Mouse (Mus musculus) CD4-positive helper T cell, adult 2 months (primary cell): Measurements from ENCODE around the gene Dmrtc2.
"Not testable (repeated sequence)": the region's sequence is repeated elsewhere in the genome, so short reads cannot be mapped to it uniquely, and the experiment has no call there.

ENCODE experiments used
- DNase-seq: peaks from one replicate; pipeline ENCODE4 v3.0.0-alpha.2; 2012; ENCODE audit warnings: low read depth, missing footprints, low spot score

Gene Dmrtc2

DNA sequence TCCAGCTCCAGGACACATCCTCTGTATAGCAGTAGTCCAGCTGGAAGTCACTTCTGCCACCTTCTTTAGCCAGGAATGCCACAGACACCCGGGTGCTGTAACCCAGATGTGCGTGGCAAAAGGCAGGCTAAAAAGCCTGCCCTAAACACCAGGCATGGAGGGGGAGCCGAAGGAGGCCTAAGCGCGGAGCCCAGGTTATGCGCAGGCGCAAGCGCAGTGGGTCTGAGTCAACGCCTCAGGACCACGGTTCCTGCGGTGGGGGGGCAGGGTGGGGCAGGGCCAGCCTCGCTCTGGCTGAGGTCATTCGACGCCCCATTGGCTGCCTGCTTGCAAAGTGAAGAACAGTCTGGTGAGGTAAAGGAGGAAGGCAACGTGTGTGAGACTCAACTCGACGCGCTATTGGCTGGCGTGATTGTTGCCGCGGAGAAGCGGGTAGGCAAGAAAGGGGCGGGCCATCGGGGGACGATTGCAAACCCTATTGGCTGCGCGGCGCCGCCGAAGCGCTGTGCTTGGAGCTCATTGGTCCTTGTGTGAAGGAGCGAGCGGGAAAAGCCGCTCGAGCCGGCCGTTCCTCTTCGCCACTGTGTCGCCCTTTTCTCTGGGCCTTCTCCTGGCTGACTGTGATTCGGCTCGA is at the start of gene Dmrtc2, which contains the start of gene Lypd4:
Gene Dmrtc2, plus strand, starts transcription at position 526 of the 634 bp plus-strand sequence.
Gene Lypd4, minus strand, starts transcription at position 410 of the 634 bp plus-strand sequence.
- DNase-seq: no peak

DNA sequence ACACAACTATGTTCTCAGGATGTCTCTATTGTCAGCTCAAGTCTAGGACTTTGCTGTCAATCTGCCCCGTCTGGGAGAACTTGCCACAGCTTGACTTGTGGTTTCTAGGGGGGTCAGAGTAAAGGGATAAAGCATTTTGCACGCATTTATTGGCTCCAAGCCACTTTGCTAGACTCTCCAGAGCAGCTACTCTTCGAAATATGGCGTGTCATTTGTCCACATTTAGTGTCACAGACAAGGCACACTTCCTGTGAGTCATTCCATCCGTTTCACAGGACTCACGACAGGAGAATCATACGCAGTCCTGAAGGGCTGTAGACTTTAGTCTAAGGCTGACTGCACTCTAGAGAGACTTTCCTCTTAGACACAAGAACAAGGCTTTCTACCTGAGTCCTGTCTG is 45.4 kb upstream of the Dmrtc2 start:
- no peak for DNase-seq

DNA sequence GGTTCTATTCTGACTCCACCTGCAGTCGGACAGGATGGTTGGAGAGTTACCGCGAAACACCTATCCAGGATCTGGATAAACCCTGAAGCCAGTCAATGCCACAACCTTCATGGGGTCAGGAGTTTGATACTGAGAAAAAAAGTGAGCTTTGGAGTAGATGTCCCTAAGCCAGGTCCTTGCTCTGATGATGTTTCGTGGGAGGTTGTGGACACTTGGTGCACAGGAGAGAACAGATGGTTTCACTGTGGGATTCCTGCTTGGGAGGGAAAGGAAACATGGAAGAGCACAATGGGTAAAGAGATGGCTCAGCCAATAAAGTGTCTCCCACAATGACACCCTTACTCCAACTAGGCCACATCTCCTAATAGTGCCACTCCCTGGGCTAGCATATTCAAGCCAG is 42.7 kb upstream of the Dmrtc2 start:
- no peak for DNase-seq

DNA sequence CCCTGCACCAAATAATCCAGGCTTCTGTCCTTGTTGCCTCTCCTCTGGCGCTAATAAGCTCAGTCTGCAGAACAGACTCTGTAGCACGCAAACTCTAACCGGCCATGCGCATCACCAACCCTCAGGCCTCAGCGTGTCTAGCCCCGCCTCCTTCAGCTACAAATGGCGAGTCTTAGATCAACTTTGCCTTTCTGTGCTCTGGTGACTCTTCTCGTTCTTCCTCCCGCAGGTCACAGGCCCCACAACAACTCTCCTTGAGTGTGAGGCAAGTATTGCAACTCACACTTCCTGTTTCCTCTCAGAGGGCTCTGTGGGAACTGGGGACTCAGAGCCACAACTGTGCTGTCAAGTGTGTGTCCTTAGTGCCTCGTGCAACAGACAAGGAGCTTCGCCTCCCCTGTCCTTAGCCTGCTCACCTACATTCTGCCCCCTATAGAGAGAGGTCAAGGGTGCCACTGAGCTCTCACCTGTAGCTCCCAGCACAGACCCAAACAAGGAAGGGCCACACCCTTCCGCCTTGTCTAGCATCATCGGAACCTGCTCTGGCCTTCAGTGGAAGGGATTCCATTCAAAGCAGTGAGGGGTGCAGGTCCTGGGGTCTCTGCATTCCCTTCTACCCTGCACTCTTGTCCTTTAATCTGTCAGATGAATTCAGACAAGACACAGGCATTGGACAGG is 31.0 kb upstream of the Dmrtc2 start:
- DNase-seq: peak; percentile 32

DNA sequence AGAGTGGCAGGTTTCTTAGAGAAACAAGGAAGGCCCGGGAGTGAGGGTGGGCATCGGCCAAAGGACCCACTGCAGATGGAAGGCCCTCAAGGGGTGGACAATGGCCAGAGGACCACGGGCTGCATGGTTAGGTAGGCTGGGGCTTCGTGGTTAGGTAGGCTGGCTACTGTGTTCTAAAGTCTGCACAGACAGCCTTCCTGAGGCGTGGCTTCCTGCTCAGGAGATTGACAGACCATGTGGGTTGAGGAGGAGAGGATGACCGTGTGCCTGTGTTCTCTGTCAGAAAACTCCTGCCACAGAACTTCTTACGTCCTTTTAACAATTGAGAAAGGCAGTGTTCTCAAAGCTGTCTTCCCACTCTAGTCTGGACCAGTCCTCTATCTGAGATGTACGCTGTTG is 30.4 kb upstream of the Dmrtc2 start:
- DNase-seq: peak; percentile 29

DNA sequence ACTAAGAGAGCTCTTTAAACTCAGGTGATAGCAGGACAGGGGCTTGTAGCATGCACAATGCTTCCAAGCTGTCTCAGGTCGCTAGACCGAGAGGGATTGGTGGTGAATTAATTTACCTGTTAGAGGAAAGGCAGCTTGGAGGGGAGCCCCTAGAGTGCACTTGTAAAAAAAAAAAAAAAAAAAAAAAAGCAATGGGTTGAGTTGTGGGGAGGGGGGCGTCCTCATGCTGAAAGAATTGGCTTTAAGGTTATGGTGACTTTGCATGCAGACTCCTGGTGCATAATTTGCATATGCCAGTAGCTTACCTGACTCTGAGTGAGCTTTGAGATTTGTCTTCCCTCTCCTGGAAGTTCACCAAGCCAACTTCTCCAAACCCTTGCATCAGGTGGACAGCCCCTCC is 29.5 kb upstream of the Dmrtc2 start:
- no peak for DNase-seq

DNA sequence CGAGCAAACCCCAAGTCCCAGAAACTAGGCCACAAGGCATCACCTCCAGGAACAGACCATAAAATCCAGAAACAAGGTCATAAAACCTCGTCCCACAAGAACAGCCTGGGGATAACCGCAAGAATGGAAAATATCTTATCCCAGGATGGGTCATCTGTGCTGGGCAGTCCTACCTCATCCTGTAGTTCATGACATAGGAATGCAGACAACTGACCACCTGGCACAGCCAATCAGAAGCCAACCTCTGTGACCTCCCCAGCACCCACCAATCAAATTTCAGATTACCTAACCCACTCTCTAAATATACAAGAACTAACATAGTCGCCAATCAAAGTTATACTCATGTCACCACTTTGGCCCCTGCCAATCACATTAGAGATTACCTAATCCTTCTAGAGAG is 28.8 kb upstream of the Dmrtc2 start:
- DNase-seq: no peak

DNA sequence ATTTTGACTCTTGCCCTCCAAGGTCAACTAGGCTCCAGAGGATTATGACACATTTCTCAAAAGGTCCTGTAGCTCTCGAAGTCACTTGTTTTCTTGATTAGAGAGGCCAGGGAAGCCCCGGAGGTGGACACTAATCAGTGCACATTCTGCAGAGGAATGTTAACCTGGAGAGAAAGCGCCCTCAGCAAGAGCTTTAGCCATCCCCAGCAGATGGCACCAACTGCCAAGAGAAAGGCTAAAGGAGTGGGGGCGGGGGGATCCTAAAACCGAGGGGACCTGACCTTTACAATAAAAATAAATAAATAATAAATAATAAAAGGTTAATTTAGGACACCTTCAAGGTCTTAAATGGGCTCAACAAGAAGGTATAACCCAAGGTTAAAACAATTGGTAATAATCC is 25.7 kb upstream of the Dmrtc2 start:
- no peak for DNase-seq

DNA sequence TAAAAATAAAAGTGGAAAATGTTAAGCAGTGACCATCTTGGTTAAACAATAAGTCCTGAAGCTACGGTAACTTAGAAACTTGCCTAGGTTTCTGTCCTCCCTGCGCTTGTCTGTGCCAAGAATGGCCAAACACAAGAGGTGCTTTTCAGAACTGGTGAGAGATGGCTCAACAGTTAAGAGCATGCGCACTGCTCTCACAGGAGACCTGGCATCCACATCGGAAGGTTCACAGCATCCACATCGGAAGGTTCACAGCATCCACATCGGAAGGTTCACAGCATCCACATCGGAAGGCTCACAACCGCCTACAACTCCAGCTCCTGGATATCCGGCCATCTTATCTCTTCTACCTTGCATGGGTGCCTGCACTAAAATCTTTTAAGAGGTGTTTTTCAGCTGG is 24.7 kb upstream of the Dmrtc2 start:
- no peak for DNase-seq

DNA sequence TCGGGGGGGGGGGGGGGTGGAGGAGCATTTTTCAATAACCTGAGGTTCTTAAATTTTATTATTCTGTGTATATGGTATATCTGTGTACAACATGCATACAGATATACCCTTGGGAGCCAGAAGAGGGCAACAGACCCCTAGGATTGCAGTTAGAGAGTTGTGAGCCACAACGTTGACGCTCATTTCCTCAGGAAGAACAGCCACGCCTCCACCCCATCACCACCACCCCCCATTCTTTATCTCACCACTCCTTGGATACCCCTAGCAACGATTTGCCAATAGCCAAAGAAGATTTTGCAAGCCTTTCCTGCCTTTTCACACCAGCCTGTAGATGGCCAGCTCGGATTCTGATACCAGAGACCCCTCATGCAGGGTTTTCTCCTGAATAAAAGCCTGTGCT is 24.1 kb upstream of the Dmrtc2 start:
- DNase-seq: peak; percentile 64

DNA sequence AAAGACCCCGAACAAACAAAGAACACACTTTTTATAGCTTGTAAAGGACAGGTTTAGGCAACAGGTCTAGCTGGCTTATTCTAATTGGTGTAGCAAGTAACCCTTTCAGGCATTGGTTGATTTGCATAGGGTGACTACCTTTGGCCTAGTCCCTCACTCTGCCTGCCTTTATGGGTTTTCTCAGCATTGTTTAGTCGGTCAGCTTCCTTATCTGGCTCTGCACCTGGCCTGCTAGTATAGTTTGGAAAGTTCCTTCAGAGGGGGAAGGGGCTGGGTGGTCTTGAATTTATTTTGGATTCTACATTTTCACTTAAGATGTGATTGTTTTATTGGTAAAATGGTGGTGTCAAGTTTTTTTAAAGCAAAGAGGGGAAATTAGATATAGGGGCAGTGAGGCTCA is 23.3 kb upstream of the Dmrtc2 start:
- not testable (repeated sequence) for DNase-seq

DNA sequence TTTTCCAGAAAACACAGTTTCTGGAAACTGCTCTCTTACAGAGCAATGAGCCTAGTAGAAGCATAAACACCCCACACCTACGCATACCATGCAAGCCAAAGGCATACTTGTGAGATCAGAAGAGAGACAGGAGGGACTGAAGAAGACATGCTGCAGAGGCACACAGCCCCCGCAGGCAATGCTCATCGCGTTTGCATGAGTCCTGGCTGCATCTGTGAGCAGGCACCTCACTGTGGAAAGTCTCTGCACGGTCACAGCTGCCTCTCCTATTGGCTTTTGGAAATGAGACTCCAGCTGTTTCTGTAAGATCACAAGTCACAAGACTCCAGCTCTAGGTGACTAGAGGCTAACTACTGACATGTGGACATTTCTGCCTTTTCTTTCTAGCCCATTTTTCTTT is 19.7 kb upstream of the Dmrtc2 start:
- peak; percentile 14 for DNase-seq

DNA sequence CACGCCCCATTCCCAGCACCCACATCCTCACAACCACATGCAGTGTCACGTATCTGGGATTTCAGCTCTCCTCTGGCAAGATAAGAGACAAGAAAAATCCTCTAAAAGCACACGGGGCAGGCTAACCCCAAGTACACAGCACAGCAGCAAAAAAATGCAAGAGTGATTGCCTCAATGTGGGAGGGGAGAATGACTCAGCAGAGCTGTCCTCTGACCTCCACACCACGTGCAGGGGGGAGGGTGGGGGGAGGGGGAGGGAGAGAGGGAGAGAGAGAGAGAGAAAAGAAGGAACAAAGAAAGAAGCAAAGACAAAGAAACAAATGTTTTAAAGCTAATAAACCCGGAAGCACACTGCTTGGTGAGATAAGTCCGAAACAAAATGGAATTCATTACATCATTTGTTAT is 19.0 kb upstream of the Dmrtc2 start:
- DNase-seq: no peak

DNA sequence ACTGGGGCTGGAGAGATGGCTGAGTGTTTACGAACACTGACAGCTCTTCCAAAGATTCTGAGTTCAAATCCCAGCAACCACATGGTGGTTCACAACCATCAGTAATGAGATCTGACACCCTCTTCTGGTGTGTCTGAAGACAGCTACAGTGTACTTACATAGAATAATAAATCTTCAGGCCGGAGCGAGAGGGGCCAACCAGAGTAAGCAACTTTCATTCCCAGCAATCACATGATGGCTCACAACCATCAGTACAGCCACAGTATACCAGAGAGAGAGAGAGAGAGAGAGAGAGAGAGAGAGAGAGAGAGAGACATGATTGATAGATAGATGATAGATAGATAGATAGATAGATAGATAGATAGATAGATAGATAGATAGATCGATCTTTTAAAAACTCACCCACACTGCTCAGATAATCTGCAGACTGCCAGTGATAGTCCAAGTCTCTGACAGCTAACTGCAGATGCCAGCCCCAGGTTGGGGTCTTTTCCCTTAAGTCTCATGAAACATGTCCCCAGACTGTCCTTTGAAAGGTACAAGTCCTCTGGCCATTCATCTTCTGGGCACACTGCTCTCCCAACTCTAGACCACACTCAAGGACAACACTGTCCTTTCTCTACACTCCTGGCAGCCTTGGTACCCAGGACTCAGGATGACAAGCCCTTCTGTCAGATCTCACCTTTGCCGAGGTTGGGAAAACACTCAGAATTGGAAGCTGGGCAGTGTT is 18.1 kb upstream of the Dmrtc2 start:
- DNase-seq: no peak

DNA sequence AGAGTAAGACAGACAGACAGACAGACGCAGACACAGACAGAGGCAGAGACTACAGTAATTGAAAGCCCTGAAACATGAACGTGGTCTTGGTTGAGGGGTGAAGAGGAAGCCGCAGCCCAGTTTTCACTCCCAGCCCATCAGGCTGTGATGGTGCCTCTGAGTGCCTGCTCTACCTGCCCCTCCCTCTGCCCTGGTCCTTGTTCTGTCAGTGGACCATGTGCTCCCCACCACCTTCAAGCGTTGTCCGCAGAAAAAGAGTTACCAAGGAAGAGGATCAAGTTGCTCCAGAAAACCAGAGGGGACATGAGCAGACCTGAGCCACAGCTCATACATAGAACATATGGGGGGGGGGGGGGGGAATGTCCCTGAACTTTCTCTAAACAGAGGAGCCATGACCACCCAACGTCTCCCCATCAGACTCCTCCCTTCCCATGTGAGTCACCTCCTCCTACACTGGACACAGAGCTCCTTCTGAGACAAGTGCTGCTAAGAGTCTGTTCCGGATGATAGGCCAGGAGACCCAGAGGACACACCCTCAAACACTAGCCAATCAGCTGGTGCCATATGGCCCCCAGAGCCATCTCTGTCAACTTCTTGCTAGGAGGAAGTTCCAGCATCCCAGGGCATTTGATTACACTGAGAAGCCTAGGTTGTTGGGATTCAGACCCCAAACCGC is 17.2 kb upstream of the Dmrtc2 start:
- DNase-seq: no peak

DNA sequence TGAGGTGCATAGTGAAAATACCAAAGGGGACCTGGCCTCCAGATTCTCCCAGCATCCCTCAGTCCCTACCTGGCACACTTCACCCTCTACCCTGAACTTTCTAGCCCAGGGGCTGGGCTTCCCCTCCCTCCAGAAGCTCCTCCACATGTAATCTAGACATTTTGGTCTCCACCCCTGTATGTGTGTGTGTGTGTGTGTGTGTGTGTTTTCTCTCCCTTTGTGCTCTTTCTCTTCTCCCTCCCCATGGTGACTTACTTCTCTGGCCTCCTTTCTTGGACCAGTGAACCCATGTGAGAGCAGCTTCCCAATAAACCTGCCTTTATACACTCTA is 16.7 kb upstream of the Dmrtc2 start:
- DNase-seq: no peak

DNA sequence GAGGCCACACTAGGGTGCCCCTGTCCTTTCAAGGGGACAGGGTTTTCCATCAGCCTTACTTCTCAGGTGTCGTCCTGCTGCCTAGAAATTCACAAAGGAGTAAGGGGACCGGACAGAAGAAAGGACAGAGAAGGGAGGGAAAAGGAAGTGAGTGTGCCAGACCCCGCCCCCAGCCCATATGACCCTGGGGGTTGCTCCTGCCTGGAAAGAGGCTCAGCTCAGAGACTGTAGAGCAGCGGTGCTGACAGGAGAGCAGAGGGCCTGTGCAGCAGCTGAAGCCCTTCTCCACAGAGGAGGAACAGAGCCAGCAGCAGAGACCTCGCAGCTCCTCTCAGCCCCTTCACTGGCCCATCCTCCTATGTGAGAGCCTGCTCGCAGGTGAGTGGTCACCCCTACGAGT is 16.2 kb upstream of the Dmrtc2 start:
- DNase-seq: no peak

DNA sequence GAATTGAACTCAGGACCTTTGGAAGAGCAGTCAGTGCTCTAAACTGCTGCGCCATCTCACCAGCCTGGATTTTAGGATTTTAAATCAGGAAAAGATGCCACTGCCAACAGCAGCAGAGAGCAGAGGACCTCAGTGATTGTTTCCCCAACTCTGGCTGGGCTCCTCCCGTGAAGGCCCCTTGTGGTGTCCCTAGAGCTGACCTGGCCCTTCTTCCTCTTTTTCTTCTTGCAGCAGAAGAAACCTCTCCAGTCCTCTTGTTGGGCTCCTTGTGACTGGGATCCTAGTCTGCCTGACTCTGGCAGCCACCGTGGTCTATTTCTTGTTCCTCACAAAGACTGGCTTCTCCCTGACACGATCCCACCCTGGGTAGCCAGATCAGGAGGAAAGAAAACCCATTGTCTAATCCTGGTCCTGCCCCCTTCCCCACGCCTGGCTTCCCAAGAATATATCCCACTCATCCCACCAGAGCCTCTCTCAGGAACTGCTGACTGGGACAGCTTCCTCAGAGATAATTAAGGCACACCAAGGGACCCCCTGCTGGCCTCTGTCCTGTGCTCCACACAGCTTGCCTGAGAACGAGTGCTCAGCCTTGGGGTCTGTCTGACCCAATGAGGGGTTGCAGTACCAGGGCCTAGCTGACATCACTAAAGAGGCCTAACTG is 13.3 kb upstream of the Dmrtc2 start:
- DNase-seq: no peak

DNA sequence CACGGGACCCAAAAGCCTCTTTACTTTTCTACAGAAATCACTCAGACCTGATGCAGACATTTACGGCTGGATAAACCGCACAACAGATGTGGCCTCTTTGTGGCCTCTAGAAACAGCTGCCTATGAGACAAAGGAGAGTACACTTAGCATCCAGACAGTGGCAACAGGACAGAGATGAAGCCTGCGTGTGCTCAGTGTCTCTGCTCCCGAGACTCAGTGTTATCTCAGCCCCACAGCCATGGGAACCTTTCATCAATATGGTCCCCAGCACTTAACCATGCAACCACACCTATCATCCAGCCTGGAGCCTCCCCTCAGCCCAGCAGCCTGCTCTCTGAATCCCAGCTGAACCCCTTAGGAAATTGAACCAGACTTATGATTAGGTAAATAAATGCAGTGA is 10.6 kb upstream of the Dmrtc2 start:
- no peak for DNase-seq

DNA sequence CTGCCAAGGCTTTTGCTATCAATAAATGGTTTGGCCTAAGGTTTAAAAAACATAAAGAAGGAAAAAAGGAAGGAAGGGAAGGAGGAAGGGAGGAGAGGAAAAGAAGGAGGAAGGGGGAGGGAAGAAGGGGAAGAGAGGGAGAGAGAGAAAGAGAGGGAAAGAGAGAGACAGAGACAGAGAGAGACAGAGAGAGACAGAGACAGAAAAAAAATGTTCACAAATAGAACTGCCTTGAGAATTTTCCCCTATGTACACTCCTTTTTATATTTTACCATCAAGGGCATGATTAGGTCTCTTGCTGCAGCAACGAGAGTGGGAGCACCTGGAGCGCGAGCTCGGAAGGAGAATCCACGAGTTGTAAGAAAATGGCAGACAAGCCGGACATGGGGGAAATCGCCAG is 7.9 kb upstream of the Dmrtc2 start, which contains the start of gene Gm9844:
Gene Gm9844, plus strand, starts transcription at position 301 of the 400 bp plus-strand sequence.
- DNase-seq: no peak

DNA sequence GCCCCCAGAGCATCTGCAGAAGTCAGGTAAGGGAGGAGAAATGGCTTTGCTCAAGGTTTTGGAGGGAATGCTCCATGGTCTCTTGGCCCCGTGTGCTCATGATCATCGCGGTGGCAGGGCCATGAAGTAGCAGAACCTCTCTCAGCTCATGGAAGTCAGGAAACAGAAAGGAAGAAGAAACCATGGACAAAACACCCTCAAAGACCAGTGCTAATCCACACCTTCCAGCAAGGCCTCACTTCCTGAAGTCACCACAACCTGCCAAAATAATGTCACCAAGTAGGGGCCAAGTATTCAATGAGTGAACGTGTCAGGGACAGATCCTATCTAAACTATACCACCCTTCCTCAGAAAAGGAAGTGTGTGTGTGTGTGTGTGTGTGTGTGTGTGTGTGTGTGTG is 7.0 kb upstream of the Dmrtc2 start:
- no peak for DNase-seq

DNA sequence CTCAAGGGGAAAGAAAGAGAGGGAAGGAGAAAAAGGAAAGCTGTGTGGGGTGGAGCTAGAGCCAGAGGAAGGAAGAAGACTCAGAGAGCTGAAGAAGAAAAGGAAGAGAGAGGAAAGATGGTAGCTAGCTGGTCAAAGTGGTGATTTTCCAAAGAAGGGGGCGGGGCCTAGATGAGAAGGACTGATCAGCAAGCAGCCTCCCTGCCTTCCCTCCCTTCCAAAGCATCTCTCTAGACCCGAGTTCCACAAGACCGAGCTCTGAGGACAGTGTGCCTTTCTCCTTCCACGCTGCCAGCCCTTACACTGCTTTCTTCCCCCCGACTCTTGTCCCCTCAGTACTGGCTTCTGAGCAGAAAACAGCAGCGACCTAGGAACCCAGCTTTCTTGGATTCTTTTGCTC is 5.7 kb upstream of the Dmrtc2 start:
- DNase-seq: no peak
